25 mouse cellular contexts compared by ENCODE assay signal in genomic region chr6:140843292-140843991, GRCm38 (mm10).
"Had no signal": no experiment of that assay in that cellular context is flagged by ENCODE, and none has a peak within 500 bp of the region (broad histone marks: within the 10 kb centered on the region; RNA-seq: fewer than 3 reads in every experiment).

No protein-coding gene starts in this region.

- H3K27ac ChIP-seq: heart, adult 2 months; heart, embryonic 10.5 days; hindbrain, embryonic 10.5 days; hindbrain, embryonic 12.5 days; hindbrain, embryonic 14.5 days; kidney, embryonic 15.5 days; layer of hippocampus, adult 2 months; left cerebral cortex, adult 2 months; limb, embryonic 15.5 days; liver, embryonic 12.5 days; liver, embryonic 14.5 days had no signal

- H3K36me3 ChIP-seq: heart, embryonic 10.5 days; heart, embryonic 12.5 days; hindbrain, embryonic 10.5 days; hindbrain, embryonic 12.5 days; kidney, embryonic 15.5 days; limb, embryonic 15.5 days; liver, embryonic 12.5 days had no signal

- ATAC-seq: hindbrain, embryonic 16.5 days; inflammation-experienced regulatory T-cells, adult 6 months; liver, embryonic 12.5 days had no signal

- H3K9me3 ChIP-seq: heart, embryonic 10.5 days; heart, embryonic 12.5 days; hindbrain, embryonic 10.5 days; hindbrain, embryonic 12.5 days; kidney, embryonic 15.5 days; limb, embryonic 15.5 days had no signal

- H3K4me3 ChIP-seq: heart, adult 2 months; heart, embryonic 10.5 days; heart, embryonic 12.5 days; hindbrain, embryonic 10.5 days; hindbrain, embryonic 12.5 days; kidney, embryonic 15.5 days; layer of hippocampus, adult 2 months; left cerebral cortex, adult 2 months; limb, embryonic 15.5 days; liver, embryonic 12.5 days had no signal

- H3K4me1 ChIP-seq: heart, embryonic 10.5 days; heart, embryonic 12.5 days; hindbrain, embryonic 10.5 days; hindbrain, embryonic 12.5 days; kidney, embryonic 15.5 days; limb, embryonic 15.5 days; liver, embryonic 12.5 days had no signal

- H3K4me2 ChIP-seq: heart, embryonic 12.5 days; hindbrain, embryonic 12.5 days; hindbrain, embryonic 14.5 days; kidney, embryonic 15.5 days; limb, embryonic 15.5 days; liver, embryonic 12.5 days had no signal

- DNase-seq: gastrocnemius, postnatal 14 days; gastrocnemius, postnatal 36 days; heart, adult 11 months; heart, adult 2 months; heart, postnatal 10 days; heart, postnatal 4 days; kidney, adult 2 months; kidney, adult 9 months; kidney, postnatal 10 days; kidney, postnatal 25 days; kidney, postnatal 4 days; lung, adult 18-20 months had no signal

- H3K27me3 ChIP-seq: heart, embryonic 12.5 days; hindbrain, embryonic 12.5 days; kidney, embryonic 15.5 days; liver, embryonic 12.5 days had no signal

- H3K9ac ChIP-seq: heart, embryonic 12.5 days; hindbrain, embryonic 12.5 days; hindbrain, embryonic 14.5 days; kidney, embryonic 15.5 days; limb, embryonic 15.5 days; liver, embryonic 12.5 days; liver, embryonic 14.5 days had no signal
